Mouse (Mus musculus) heart, embryonic 16.5 days (tissue): Measurements from ENCODE around the gene Gm11034. TPM values are rescaled to one million over a fixed set of nuclear protein-coding genes. Genes with fewer than 3 reads are reported as not detected.

Experiments
- ATAC-seq: fragments of 200-750 bp; cut with Nextera tagmentation; replicated peaks from 2 replicates; pipeline ENCODE4 v1.8.0; 2017; ENCODE audit warnings: moderate number of reproducible peaks; ENCODE audit not compliant: insufficient read depth, low FRiP score; ENCODE audit errors: extremely low read depth
- H3K27ac ChIP-seq: fragments of 300-500 bp; sonication (generic); 2 replicates; pipeline ENCODE4 v1.5.1; 2014; ENCODE audit warnings: mild to moderate bottlenecking, low read length, control low read depth, moderate library complexity
- H3K27me3 ChIP-seq: fragments of 300-500 bp; sonication (generic); 2 replicates; pipeline ENCODE4 v1.6.1; 2014; ENCODE audit warnings: low read length, mixed read lengths; ENCODE audit not compliant: control insufficient read depth, insufficient read depth
- H3K36me3 ChIP-seq: fragments of 300-500 bp; sonication (generic); 2 replicates; pipeline ENCODE4 v1.6.1; 2014; ENCODE audit not compliant: control insufficient read depth, insufficient read depth
- H3K4me1 ChIP-seq: fragments of 300-500 bp; sonication (generic); 2 replicates; pipeline ENCODE4 v1.6.1; 2014; ENCODE audit warnings: low read length, mixed read lengths; ENCODE audit not compliant: control insufficient read depth, insufficient read depth
- H3K4me2 ChIP-seq: fragments of 300-500 bp; sonication (generic); 2 replicates; pipeline ENCODE4 v1.6.1; 2014; ENCODE audit warnings: low read depth, mild to moderate bottlenecking, control low read depth, low read length
- H3K4me3 ChIP-seq: fragments of 300-500 bp; sonication (generic); 2 replicates; pipeline ENCODE4 v1.5.1; 2014; ENCODE audit warnings: mild to moderate bottlenecking, control low read depth, low read length
- H3K9ac ChIP-seq: fragments of 300-500 bp; sonication (generic); 2 replicates; pipeline ENCODE4 v1.6.1; 2014; ENCODE audit warnings: low read length, control low read depth
- H3K9me3 ChIP-seq: fragments of 300-500 bp; sonication (generic); replicated peaks from 2 replicates; pipeline ENCODE4 v1.6.1; 2016; ENCODE audit warnings: low read length; ENCODE audit not compliant: control insufficient read depth
- WGBS: fragments of 180-500 bp; shearing (Covaris S2); extraction: QIAGEN DNeasy Blood & Tissue Kit; methylation state at CpG from one replicate; pipeline ENCODE4 v1.1.7; 2014; 5-methylcytosine and 5-hydroxymethylcytosine counted together
- polyA plus RNA-seq: library from polyadenylated mRNA; unstranded; fragments of >200 nt; fragmentation: Nextera tagmentation; extraction: Ambion mirVana; gene quantifications from 2 replicates; pipeline ENCODE4 v1.2.1, GENCODE M21; 2015

Gm11034 gene
- polyA plus RNA-seq, 1 experiment from 2014 or later, result not detected

DNA sequence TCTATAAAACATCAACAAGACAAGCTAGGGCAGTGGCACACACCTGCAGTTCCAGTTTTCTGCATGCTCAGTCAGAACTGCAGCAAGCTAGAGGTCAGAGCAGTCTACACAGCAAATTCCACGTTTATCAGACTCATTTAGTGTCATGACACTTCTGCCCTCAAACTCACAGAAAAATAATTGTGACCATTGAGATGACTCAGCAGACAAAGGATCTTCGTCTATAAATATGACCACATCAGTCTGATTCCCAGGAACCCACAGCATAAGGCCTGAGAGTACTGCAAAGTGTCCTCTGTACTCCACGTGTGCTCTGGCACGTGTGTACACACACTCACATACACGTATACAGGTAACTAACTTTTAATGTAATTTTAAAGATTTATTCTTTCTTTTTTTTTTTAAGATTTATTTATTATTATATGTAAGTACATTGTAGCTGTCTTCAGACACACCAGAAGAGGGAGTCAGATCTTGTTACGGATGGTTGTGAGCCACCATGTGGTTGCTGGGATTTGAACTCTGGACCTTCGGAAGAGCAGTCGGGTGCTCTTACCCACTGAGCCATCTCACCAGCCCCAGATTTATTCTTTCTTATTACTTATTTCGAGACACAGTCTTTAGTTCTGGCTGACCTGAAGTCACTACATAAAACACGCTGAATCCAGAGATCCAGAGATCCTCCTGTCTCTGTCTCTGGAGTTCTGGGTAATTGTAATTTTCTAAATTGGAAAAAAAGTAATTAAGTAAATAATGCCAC, 5.5 kb upstream of the Gm11034 start:
- no peak overlapping the region for H3K9ac ChIP-seq
- peak overlapping the region; percentile 88 for H3K4me2 ChIP-seq
- 81% methylated on average over 9 of the region's 10 CpGs for WGBS
- H3K9me3 ChIP-seq, result no peaks in the 10 kb centered on the region
- peak overlapping the region; percentile 60 for H3K4me3 ChIP-seq
- peaks cover 10% of the 10 kb centered on the region for H3K4me1 ChIP-seq
- ATAC-seq, result no peak
- peak overlapping the region; percentile 34; the same call in 1 of the 2 replicates for H3K27ac ChIP-seq
- H3K36me3 ChIP-seq, result peaks cover 16% of the 10 kb centered on the region
- H3K27me3 ChIP-seq, result peaks cover 6% of the 10 kb centered on the region; the same call in 1 of the 2 replicates

GRCm38 (mm10) chr8:72215871-72216270, 2.4 kb upstream of the Gm11034 start:
- no peak overlapping the region for H3K9ac ChIP-seq
- 19% methylated on average over 1 of the region's 1 CpGs for WGBS
- no peak overlapping the region for H3K27ac ChIP-seq
- H3K36me3 ChIP-seq, result no peaks in the 10 kb centered on the region
- H3K27me3 ChIP-seq, result peaks cover 6% of the 10 kb centered on the region; the same call in 1 of the 2 replicates
- no peak for ATAC-seq
- no peak overlapping the region for H3K4me3 ChIP-seq
- H3K9me3 ChIP-seq, result no peaks in the 10 kb centered on the region
- H3K4me1 ChIP-seq, result peaks cover 7% of the 10 kb centered on the region
- no peak overlapping the region for H3K4me2 ChIP-seq

DNA sequence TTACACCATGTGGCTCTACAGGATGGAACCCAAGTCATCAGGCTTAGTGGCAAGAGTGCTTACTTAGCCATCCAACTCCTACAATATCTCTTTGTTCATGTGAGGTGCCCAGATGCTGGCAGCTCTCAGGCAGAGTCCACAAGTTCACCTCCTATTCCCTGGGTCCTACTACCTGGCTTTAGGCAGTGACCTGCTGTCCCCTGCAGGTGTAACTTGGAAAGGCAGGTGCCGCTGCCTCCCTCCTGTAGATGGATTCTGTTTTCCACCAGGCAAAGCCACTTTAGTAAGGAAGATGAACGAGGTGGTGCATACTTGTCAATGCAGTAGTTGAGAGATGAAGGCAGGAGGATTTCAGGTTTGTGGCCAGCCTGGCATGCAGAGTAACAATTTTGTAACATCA, 1.6 kb upstream of the Gm11034 start:
- ATAC-seq, result no peak
- WGBS, result 40% methylated on average over 2 of the region's 2 CpGs
- Histone ChIP-seq H3K9ac (no peak overlapping the region), H3K9me3 (no peaks in the 10 kb centered on the region), H3K27ac (no peak overlapping the region), H3K36me3 (no peaks in the 10 kb centered on the region), H3K4me1 (no peaks in the 10 kb centered on the region), H3K4me3 (no peak overlapping the region), H3K27me3 (peaks cover 6% of the 10 kb centered on the region; the same call in 1 of the 2 replicates), H3K4me2 (no peak overlapping the region)

GRCm38 (mm10) chr8:72212751-72213150, 685 bp downstream of the Gm11034 start, which contains the start of gene Cib3:
TSS of gene Cib3 (minus strand) at chr8:72212837.
- Histone ChIP-seq H3K9me3 (no peaks in the 10 kb centered on the region), H3K4me2 (no peak within 1 kb of the TSS), H3K27ac (no peak within 1 kb of the TSS), H3K27me3 (peaks cover 6% of the 10 kb centered on the region; the same call in 1 of the 2 replicates), H3K36me3 (no peaks in the 10 kb centered on the region), H3K4me3 (no peak within 1 kb of the TSS), H3K9ac (no peak within 1 kb of the TSS), H3K4me1 (no peaks in the 10 kb centered on the region)
- no peak for ATAC-seq
- WGBS, result 55% methylated on average over 4 of the region's 4 CpGs

GRCm38 (mm10) chr8:72211846-72212245, 1.6 kb downstream of the Gm11034 start:
- H3K9me3 ChIP-seq, result no peaks in the 10 kb centered on the region
- H3K4me1 ChIP-seq, result no peaks in the 10 kb centered on the region
- H3K4me2 ChIP-seq, result no peak overlapping the region
- ATAC-seq, result no peak
- H3K9ac ChIP-seq, result no peak overlapping the region
- H3K27ac ChIP-seq, result no peak overlapping the region
- no peak overlapping the region for H3K4me3 ChIP-seq
- H3K27me3 ChIP-seq, result peaks cover 6% of the 10 kb centered on the region; the same call in 1 of the 2 replicates
- 69% methylated on average over 1 of the region's 1 CpGs for WGBS
- H3K36me3 ChIP-seq, result no peaks in the 10 kb centered on the region

DNA sequence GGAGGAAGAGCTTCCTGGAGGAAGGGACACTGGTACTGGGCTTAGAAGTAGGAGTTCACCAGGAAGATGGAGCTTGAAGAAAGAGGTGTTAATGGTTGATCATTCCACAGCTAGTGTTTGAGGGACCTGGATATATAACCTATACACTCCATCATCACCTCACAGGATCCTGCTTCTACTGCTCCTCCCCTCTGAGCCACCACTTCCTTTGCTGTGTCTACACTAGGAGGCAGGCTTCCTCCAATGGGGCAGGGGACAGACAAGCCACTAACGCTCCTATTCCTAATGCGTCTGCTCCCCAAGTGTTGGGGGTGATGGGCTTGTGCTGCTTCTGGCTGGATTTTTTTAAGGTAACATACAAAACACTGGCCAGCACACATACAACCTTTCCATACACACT, 2.7 kb downstream of the Gm11034 start:
- H3K4me1 ChIP-seq, result no peaks in the 10 kb centered on the region
- no peaks in the 10 kb centered on the region for H3K9me3 ChIP-seq
- H3K27me3 ChIP-seq, result 0 out of 2 replicates have a peak, but pooled peaks cover 2% of the 10 kb centered on the region
- H3K36me3 ChIP-seq, result no peaks in the 10 kb centered on the region
- no peak overlapping the region for H3K9ac ChIP-seq
- H3K4me2 ChIP-seq, result no peak overlapping the region
- ATAC-seq, result no peak
- WGBS, result 60% methylated on average over 2 of the region's 2 CpGs
- H3K4me3 ChIP-seq, result no peak overlapping the region
- no peak overlapping the region for H3K27ac ChIP-seq

GRCm38 (mm10) chr8:72210222-72210621, 3.2 kb downstream of the Gm11034 start:
- H3K4me3 ChIP-seq, result no peak overlapping the region
- H3K36me3 ChIP-seq, result no peaks in the 10 kb centered on the region
- no peak overlapping the region for H3K27ac ChIP-seq
- WGBS, result 56% methylated on average over 4 of the region's 4 CpGs
- no peaks in the 10 kb centered on the region for H3K4me1 ChIP-seq
- H3K27me3 ChIP-seq, result 0 out of 2 replicates have a peak, but pooled peaks cover 2% of the 10 kb centered on the region
- H3K4me2 ChIP-seq, result no peak overlapping the region
- no peak for ATAC-seq
- H3K9me3 ChIP-seq, result no peaks in the 10 kb centered on the region
- H3K9ac ChIP-seq, result no peak overlapping the region

GRCm38 (mm10) chr8:72208582-72208981, 4.9 kb downstream of the Gm11034 start:
- peaks cover 12% of the 10 kb centered on the region for H3K9me3 ChIP-seq
- H3K27me3 ChIP-seq, result no peaks in the 10 kb centered on the region
- H3K27ac ChIP-seq, result no peak overlapping the region
- no peak overlapping the region for H3K9ac ChIP-seq
- no peak for ATAC-seq
- no peaks in the 10 kb centered on the region for H3K36me3 ChIP-seq
- H3K4me2 ChIP-seq, result no peak overlapping the region
- 84% methylated on average over 1 of the region's 1 CpGs for WGBS
- H3K4me1 ChIP-seq, result no peaks in the 10 kb centered on the region
- no peak overlapping the region for H3K4me3 ChIP-seq

DNA sequence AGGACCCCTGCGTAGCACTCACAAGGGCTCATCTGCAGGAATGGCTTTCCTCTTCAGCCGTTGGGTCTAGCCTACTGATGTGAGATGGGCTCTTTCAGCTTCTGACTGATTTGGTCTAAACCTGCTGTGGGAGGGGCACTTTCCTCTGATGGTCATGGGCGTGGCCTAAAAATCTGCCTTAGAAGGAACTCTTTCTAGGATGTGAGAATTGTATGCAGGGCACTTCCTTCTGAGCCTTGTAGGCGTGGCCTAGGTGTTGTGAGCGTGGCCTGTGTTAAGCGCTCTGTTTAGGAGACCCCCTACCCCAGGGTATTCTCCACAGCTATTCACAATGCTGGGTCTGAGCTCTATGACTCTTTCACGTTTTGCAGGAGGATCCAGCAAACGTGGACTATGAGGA, 15.4 kb downstream of the Gm11034 start:
- Histone ChIP-seq H3K36me3 (no peaks in the 10 kb centered on the region), H3K9me3 (peaks cover 16% of the 10 kb centered on the region), H3K4me1 (no peaks in the 10 kb centered on the region), H3K27ac (no peak overlapping the region), H3K4me2 (no peak overlapping the region), H3K4me3 (no peak overlapping the region), H3K27me3 (no peaks in the 10 kb centered on the region), H3K9ac (no peak overlapping the region)
- no peak for ATAC-seq
- WGBS, result 57% methylated on average over 8 of the region's 8 CpGs
